ENCODE assay signal across 8 mouse cellular contexts in genomic region chr7:78766019-78766683, GRCm38 (mm10). TPM values are rescaled to one million over a fixed set of nuclear protein-coding genes. Genes with fewer than 3 reads are reported as not detected.
DNase-seq lines count a peak whose midpoint lies in the region; ATAC-seq lines count a peak whose summit lies in the region.

No protein-coding gene starts in this region.

- H3K4me2 ChIP-seq in lung, embryonic 16.5 days (ENCODE audit: low read depth, low read length): no peak overlapping the region

- no peaks in the 10 kb centered on the region for H3K9me3 ChIP-seq in forebrain, embryonic 10.5 days
- H3K9me3 ChIP-seq in lung, embryonic 16.5 days (ENCODE audit: control insufficient read depth, low read length): no peaks in the 10 kb centered on the region

- no peak overlapping the region for H3K9ac ChIP-seq in lung, embryonic 16.5 days (ENCODE audit: low read length)

- peak; percentile 58 for ATAC-seq in lung, embryonic 16.5 days (ENCODE audit: low read depth)

- intact Hi-C loops in heart, postnatal 25 days (cut with DNase I): no loop called here

- 0 out of 2 replicates have a peak, but pooled peaks cover 4% of the 10 kb centered on the region for H3K4me1 ChIP-seq in forebrain, embryonic 10.5 days
- peaks cover 3% of the 10 kb centered on the region; the same call in 1 of the 2 replicates for H3K4me1 ChIP-seq in lung, embryonic 16.5 days (replicated peaks; ENCODE audit: control insufficient read depth, insufficient read depth, low read length)

- 24% methylated on average over 18 of the region's 18 CpGs for WGBS in forebrain, embryonic 10.5 days
- 22% methylated on average over 18 of the region's 18 CpGs for WGBS in lung, embryonic 16.5 days

- H3K36me3 ChIP-seq in forebrain, embryonic 10.5 days (replicated peaks): no peaks in the 10 kb centered on the region
- no peaks in the 10 kb centered on the region for H3K36me3 ChIP-seq in lung, embryonic 16.5 days (ENCODE audit: control insufficient read depth, insufficient read depth, low read length)

- DNase-seq in CD8-positive naive resting alpha-beta T cell, adult 2 months (ENCODE audit: low read depth in 2 of 2, low spot score in 2 of 2): peak; percentile 60 to 79
- peak; percentile 94 for DNase-seq in brain, adult 2 months (ENCODE audit: low read depth, low spot score)
- peak; percentile 84 for DNase-seq in forebrain, embryonic 10.5 days (ENCODE audit: extremely low spot score, low spot score)
- DNase-seq in heart, postnatal 25 days (ENCODE audit: low spot score): peak; percentile 19
- DNase-seq in layer of hippocampus, adult 11-12 months (ENCODE audit: low spot score): peak; percentile 89
- peak; percentile 73 for DNase-seq in ovary, postnatal 36 days (ENCODE audit: low spot score)
- peak; percentile 84 to 92 for DNase-seq in thymus, postnatal 10 days (ENCODE audit: low spot score in 2 of 2)

- no peaks in the 10 kb centered on the region for H3K27me3 ChIP-seq in forebrain, embryonic 10.5 days (ENCODE audit: poor library complexity, severe bottlenecking)
- H3K27me3 ChIP-seq in lung, embryonic 16.5 days (ENCODE audit: control insufficient read depth, insufficient read depth, low read depth, low read length): no peaks in the 10 kb centered on the region

- H3K27ac ChIP-seq in forebrain, embryonic 10.5 days: no peak overlapping the region
- no peak overlapping the region for H3K27ac ChIP-seq in lung, embryonic 16.5 days (ENCODE audit: low read length)

- peak overlapping the region; percentile 14; the same call in 1 of the 2 replicates for H3K4me3 ChIP-seq in forebrain, embryonic 10.5 days
- no peak overlapping the region for H3K4me3 ChIP-seq in lung, embryonic 16.5 days (ENCODE audit: low read length)

RNA-seq across cellular contexts. Expression of gene Mrps11, which starts 16.8 kb away (rescaled TPM):
- 87.0 and 90.5 TPM in 2 replicates for polyA plus RNA-seq in forebrain, embryonic 10.5 days (2016; fragmentation: Nextera tagmentation; extraction: Ambion mirVana)
- 10 to 100 TPM; 47.3 to 48.0 TPM for total RNA-seq in heart, postnatal 25 days (2021)
- 66.7 and 70.8 TPM in 2 replicates for polyA plus RNA-seq in lung, embryonic 16.5 days (2015; fragmentation: Nextera tagmentation; extraction: Ambion mirVana)

RNA-seq across cellular contexts. Expression of gene Mrpl46, which starts 17.2 kb away (rescaled TPM):
- 85.9 and 86.2 TPM in 2 replicates for polyA plus RNA-seq in forebrain, embryonic 10.5 days (2016; fragmentation: Nextera tagmentation; extraction: Ambion mirVana)
- 10 to 100 TPM; 53.9 to 54.8 TPM for total RNA-seq in heart, postnatal 25 days (2021)
- polyA plus RNA-seq in lung, embryonic 16.5 days (2015; fragmentation: Nextera tagmentation; extraction: Ambion mirVana): 57.6 and 60.1 TPM in 2 replicates

RNA-seq across cellular contexts. Expression of gene Ntrk3, which starts 28.3 kb away (rescaled TPM):
- 2.3 and 3.8 TPM in 2 replicates for polyA plus RNA-seq in forebrain, embryonic 10.5 days (2016; fragmentation: Nextera tagmentation; extraction: Ambion mirVana)
- total RNA-seq in heart, postnatal 25 days (2021): 1 to 10 TPM; 1.6 to 1.9 TPM
- polyA plus RNA-seq in lung, embryonic 16.5 days (2015; fragmentation: Nextera tagmentation; extraction: Ambion mirVana): 0.89 and 2.5 TPM in 2 replicates

Comparison
In these comparisons a context has a peak if more than half of its experiments do, and no peak if none do; other contexts are left out.
1. DNase-seq: peak in every context shown above with its lines; median percentile 94 in brain, adult 2 months; 89 in layer of hippocampus, adult 11-12 months; 88 in thymus, postnatal 10 days; 84 in forebrain, embryonic 10.5 days; 73 in ovary, postnatal 36 days; 70 in CD8-positive naive resting alpha-beta T cell, adult 2 months; 19 in heart, postnatal 25 days.